Mouse (Mus musculus) cerebellum, adult 2 months (tissue): ENCODE measurements around the gene Def8.

Source experiments
- CTCF ChIP-seq: fragments of 200-500 bp; IDR thresholded peaks from 2 replicates; pipeline ENCODE4 v1.5.1; 2011; ENCODE audit warnings: low read depth, mild to moderate bottlenecking, control low read depth, low read length, moderate library complexity, borderline replicate concordance; ENCODE audit not compliant: insufficient read depth
- POLR2A ChIP-seq: fragments of 200-500 bp; IDR thresholded peaks from 2 replicates; pipeline ENCODE4 v1.6.1; 2011; ENCODE audit warnings: low read length, control low read depth, borderline replicate concordance; ENCODE audit not compliant: insufficient read depth

GRCm38 (mm10) chr8:123444131-123444530, 20.8 kb downstream of the Def8 start:
- TF ChIP-seq CTCF = no peak
- TF ChIP-seq POLR2A = no peak
